Mouse (Mus musculus): ENCODE data around the gene Rps6ka2.
"Not testable (repeated sequence)": the region's sequence is repeated elsewhere in the genome, so short reads cannot be mapped to it uniquely, and the experiment has no call there.

The Rps6ka2 gene

DNA sequence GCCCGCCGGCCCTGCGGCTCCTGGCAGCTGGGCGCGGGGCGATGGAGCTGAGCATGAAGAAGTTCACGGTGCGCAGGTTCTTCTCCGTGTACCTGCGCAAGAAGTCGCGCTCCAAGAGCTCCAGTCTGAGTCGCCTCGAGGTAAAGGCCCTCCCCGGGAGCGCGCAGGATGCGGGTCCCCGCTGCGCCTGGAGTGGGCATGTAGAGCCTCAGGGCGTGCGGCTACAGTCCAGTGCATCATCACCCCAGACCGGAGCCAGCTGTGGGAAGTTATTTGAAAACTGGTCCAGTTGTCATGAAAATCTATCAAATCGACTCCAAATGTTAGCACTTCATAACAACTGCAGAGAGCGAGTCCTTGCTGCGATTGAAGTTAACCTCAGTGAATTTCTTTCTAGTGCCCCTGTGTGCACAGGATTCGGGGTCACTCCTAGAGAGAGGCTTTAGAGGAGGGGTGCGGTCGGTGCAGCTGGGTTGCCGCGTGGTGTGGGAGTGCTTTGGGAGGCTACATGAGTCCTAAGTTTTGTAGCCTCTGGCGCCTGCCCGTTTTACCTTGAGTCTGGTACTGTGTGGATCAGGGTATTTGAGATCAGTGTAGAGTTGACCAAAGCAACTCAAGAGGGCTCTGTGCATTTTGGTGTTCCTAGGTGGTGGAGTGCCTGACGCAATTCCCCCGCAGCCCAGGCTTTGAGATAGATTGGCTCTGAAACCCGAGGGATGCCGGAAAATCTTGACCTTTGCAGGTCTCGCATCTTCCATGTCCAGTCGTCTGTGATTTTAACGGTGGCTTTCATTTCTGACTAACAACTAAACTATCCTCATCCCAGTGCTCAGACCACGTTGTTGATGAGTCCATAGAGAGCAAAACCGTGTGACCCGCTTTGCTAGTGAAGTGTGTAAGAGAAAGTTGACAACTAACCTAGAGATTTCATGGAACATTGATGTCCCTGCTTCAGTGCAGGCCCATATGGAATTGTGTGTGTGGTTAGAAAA is 685 bp downstream of the Rps6ka2 start:
- DNase-seq (ENCODE audit: low spot score), result no peak

DNA sequence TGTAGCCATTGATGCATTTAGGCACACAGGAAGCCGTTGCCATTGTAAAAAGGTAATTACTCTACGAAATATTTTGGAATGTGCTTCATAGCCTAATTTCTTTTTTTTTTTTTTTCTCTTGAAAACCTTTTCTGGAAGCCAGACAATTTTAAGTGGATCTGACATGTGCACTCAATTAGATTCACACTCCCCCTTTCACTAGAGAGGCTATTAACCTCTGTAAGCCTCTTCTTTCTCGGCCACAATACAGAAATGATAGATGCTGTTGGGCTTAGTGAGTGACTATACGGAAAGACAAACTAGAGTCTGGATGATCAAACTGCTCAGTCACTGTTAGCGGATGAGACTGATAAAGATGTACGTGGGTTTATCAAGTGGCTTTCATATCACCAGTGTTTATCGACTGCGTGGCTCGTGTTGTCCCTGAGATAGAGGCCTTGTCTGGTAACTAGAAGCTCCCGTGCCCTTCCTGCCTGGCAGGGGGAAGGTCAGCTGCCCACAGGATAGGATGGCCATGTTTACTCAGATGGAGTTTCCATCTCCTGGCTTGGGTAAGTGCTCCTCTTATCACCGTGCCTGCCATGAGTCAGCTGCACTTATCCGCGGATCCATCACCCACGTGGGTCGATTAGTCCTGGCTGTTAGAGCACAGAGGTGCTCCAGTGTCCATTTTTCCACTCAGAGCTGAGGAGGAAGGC is 3.6 kb downstream of the Rps6ka2 start:
- DNase-seq (ENCODE audit: low spot score), result no peak

DNA sequence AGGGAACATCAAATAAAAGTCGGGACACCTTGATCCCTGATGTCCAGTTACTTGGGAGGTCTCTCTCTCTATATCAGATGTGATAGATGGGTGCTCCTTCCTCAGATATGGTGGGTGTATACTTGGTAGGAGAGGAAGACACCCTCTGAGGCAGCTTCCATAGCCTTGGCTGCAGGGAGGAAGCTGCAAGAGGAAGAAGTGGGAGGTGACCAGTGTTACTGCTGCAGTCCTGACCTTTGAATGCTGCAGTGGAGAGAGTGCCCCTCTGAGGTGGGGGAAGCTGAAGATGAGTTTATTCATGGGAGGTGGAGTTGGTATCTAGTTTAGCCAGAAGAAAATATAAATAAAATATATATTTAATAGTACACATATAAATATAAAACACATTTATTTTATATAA is 5.4 kb downstream of the Rps6ka2 start:
- DNase-seq (ENCODE audit: low spot score), result no peak

DNA sequence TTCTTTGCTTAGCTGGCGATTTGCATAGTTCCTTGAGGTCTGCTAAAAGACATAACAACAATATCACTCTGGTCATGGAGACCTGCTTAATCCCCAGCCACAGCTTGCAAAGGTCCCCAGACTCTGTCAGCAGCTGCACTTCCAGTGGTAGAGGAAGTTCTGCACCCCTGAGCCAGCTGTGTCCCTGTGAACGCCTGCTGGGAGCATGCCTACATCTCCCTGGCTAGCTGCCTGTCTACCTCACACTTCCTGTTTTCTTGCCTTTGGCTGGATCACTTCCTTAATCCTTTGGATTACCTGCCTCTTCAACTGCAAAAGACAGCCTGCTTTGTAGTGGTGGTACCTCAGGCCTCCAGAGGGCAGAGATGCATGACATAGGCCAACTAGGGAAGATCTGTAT is 6.5 kb downstream of the Rps6ka2 start:
- DNase-seq (ENCODE audit: low spot score), result no peak

DNA sequence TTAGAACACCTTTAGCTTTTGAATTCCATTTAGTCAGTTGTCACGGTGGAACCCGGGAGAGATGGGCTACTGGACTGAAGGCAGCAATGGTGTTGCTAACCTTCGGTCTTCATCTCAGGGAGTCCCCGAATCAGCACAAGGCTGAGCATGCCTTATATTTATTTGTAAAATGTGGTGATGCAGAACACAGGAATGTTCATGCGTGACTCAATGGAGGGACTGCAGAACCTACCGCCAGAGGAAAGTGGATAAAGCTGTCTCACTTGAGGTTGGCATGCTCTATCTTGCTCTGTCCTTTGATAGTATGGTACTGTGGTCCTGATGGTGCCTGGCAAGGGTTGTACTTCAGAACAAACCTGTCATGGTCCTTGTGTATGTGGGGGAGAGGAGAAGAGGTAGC is 8.3 kb downstream of the Rps6ka2 start:
- no peak for DNase-seq (ENCODE audit: low spot score)

DNA sequence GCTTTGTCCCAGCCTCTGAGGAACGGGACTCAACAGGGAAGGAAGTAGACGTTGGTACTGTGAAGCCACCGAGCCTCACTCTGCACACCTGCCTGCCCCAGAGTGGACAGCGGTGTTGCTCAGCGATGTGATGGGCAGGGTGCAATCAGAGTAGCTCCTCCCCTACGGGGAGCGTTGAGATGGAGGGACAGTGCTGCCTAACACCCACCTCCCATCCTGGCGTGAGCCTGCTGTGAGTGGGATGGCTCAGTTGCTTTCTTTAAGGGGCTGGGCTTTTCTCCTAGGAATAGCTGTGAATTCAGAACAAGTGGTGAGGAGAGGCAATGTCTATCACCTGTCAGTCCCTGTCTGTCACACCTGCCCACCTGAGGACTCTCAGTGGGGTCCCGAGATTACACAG is 12.3 kb downstream of the Rps6ka2 start:
- DNase-seq (ENCODE audit: low spot score), result no peak

DNA sequence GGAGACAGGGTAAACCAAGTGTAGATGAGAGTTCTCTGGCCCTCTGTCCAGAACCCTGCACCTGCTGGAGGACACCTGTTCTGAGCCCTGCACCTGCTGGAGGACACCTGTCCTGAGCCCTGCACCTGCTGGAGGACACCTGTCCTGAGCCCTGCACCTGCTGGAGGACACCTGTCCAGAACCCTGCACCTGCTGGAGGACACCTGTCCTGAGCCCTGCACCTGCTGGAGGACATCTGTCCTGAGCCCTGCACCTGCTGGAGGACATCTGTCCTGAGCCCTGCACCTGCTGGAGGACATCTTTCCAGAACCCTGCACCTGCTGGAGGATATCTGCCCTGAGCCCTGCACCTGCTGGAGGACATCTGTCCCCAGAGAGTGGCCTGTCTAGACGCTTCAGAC is 17.1 kb downstream of the Rps6ka2 start:
- DNase-seq (ENCODE audit: low spot score), result not testable (repeated sequence)

DNA sequence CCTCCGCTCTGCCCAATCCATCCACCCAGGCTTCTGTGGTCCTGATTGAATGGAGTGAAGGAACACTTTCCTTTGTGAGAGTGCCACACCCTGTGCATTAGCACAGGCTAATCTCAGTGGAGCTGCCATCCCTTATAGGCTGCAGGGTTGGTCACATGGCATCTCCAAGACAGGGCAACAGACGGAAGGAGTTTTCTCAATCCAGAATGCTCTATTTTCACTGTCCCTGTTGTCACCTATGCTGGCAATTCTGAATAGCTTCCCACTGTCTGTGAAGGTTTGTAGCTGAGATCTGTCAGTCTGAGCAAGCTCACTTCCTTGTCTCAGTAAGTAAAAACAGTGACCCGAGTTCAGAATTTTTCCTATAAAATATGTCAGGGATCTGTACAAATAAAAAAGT is 19.5 kb downstream of the Rps6ka2 start:
- no peak for DNase-seq (ENCODE audit: low spot score)

DNA sequence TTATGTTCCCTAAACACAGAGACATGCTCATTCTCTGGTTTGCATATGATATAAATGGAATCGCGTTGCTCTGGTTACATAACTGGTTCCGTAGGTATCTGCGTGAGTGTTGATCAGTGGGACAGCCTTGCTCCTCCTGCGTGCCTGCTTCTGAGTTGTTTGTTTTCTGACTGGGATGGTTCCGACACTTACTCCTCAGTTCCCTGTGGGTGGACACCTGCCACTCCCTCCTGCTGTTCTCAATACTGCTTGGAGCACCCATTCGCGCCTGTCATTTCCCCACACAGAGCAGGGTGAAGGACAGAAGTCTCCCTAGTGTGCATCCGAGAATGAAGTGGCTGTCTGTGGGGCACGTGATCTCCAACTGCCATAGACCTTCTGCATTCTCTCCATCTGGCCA is 20.1 kb downstream of the Rps6ka2 start:
- no peak for DNase-seq (ENCODE audit: low spot score)

DNA sequence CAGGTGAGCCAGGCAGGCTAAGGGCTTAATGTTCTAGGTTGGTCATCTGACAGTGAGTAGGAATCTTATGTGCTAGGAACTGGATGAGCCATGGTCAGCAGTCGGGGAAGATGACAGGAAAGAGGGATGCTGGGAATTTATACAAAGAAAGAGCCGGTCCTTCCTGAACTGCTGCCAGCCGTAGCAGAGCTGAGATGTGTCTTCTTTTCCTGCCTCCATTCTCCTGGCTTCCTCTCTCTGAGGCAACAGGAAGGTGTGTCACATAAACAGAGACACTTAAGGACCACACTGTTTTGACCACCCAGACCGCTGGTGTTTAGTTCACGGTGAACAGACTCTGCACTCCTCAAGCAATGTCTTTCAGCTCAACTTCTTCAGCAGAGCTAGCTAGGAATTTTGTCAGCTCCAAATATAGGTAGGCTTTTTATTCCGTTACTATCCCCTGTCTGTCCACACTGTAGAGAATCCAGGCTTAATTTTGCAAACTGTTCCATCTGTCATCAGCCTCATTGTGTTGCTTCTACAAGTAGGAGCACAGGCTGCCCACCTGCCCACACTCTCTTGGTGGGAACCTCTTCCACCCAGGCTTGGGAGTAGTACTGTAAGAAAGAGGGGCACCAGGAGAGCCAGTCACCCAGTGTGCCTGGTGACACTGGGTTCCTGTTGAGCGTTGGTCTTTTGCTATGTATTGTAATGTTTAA is 24.4 kb downstream of the Rps6ka2 start:
- DNase-seq (ENCODE audit: low spot score), result no peak

DNA sequence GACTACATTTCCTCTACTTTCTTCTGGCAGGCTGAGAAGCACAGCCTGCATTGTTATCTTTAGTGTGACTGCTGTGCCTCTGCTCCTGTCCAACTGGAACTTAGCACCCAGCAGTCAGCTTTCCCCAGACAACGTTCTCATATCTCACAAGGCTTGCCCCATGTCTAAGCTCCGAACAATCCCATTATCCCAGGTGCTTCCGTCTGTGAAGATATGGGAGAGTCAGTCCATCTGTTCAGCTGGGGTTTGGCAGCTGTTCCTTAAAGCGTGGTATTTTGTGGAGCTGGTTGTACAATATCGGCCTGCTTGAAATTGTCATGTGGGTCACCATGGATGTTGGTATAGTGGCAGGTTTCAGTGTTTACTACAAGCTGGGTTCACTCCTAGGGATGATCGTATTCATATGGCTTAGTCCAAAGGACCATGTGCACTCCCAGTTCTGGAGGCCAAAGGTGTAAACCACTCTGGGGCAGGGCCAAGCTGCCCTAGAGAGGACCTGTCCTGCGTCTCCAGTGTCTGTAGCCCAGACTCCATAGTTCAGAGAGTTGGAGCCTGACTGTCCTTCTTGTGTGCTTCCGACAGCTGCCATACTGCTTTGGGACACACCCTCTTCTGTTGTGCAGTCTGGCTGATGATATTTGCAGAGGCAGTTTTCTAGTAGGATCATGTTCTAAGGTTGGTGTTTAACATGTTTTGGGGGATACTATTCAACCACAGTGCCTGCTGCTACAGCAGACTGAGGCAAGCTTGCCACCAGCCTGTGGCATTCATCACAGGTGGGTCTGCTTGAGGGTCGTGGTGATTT is 27.4 kb downstream of the Rps6ka2 start:
- no peak for DNase-seq (ENCODE audit: low spot score)

DNA sequence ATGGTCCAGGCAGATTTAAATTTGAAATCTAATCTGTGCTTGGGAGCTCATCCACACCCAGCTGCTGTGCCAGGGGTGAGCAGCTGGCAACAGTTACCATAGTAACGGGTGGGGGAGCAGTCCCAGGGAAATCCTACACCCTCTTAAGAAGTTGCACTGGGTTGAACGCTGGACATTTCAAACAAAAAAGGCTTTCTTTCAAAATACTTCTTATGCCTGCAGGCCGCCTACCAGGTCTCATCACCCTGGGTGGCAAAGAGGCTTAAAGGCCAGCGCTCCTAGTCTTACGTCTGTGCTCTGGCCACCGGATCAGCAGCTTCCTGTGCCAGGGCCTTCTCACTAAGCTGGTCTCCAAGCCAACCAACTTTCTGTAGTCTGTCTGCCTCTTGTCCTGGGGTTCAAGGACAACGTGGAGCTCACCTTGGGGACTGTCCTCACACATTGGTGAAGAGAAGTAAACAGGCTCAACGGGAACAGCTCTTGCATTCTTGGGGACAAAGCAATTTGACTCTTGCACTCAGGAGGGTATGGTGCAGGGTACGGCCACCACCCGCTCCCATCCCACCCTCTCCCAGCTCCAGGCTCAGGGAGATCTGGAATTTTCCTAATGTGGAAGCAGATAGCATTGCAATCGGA is 35.0 kb downstream of the Rps6ka2 start:
- DNase-seq (ENCODE audit: low spot score), result no peak

DNA sequence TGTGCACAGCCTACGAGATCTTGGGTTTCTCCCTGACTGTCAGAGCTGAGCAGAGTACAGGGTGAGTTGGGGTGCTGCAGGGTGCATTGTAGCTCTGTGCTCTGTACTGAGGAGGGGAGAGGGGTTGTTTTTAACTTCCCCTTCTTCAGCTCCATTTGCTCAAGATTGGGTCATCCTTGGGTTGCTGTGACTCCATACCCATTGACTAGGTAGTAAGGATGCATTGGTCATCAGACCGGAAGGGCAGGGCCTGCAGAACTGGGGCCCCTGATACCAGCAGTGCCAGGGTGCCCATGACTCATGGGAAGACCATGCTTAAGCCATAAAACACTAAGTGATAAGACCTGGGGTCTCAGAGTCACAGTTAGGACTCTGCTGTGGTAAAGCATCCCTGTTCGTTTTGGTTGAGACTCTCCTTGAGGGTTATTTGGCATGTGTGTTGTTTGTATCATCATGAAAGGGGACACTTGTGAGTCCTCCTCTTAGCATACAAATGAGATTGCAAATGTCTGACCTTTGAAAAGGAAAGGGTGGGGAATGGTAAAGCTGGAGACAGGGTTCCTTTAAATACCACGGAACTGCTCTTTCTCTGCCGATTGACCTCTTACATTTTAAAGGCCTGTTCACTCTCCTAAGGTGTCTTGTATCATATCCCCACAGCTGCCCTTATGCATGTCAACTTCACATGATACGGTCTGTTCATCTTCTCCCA is 36.7 kb downstream of the Rps6ka2 start:
- no peak for DNase-seq (ENCODE audit: low spot score)

DNA sequence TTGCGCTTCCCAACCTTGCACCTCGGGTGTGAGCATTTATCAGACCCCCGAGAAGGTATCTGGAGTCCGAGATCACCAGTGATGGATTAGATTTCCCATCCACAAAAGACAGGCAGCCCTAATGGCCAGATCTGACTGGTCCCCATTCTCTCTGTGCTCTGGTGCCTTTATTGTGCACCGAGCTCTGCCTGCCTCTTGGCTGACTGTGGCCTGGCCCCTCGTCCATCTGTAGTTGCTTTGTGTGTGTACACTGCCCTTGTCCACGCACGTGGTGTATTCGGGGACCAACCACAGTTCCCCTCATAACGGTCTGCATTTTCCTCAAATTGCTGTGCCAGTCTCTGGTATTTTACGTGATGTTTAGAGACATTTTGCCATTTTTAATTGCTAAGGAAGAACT is 40.7 kb downstream of the Rps6ka2 start:
- DNase-seq (ENCODE audit: low spot score), result no peak

DNA sequence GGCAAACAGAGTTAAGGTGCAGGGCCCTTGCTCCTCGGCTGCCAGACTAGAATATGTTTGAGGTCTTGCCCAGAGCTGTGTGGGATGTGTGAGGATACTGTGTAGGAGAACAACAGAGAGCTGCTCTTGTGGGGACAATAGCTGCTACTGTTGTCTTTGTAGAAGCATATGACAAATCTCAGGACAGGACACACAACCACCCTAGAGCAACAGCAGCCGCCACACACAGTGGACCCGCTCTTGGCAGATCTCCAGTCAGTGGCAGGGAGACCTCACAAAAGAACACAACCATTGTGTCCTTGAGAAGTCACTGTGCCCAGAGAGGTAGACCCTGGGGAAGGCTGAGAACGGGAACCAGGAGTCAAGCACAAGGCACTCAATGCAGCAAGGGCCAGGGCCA is 42.0 kb downstream of the Rps6ka2 start:
- no peak for DNase-seq (ENCODE audit: low spot score)

DNA sequence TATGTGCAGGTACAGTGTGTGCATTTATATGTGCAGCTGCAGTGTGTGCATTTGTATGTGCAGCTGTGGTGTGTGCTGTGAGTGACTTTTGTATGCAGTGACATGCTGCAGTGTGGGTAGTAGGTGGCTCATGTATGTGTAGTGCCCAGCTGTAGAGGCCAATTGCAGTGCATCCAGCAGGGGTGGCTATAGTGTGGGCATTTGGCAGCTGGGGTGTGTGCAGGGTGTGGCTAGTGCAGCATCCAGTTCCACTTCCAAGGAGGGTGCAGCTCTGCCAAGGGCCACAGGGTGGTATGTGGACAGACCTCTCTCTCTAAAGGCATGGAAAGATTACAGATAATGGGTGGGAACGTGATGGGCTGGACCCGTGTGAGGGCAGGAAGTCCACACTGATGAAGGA is 43.3 kb downstream of the Rps6ka2 start:
- no peak for DNase-seq (ENCODE audit: low spot score)

DNA sequence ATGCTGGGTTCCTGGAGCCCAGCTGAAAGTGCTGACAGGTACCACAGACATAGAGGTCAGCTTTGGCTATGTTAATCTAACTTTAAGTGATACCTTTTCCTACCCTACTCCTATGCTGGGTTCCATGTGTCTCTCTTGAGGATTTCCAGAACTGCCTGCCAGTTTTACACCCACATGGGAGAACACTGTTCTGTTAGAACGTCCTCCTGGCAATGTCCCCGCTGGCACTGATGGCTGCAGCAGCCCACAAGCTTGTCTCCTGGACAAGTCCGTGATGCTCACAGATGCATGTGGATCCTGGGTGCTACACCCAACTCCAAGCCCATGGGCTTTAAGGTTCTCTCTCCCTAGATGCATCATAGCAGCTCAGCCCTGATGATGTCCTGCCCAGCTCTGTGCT is 44.1 kb downstream of the Rps6ka2 start:
- DNase-seq (ENCODE audit: low spot score), result no peak

DNA sequence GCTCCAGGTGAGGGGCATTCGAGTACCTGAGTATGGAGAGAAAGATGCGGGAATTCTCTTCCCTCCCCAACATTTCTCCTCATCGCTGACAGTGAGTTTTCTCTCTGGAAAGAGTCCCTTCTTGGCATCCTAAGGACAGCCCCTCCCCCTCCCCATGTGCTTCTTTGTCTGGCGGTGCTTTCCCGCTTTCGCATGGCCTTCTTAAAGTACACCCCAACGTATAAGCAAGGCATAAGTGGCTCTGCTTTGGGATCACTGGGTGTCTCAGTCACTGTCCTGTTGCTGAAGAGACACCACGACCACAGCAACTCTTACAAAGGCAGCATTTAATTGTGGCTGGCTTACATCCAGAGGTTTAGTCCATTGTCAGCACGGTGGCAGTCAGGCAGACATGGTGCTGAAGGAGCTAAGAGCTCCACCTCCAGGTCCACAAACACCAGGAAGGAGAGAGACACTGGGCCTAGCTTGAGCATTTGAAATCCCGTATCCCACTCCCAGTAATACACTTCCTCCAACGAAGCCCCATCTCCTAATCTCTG is 47.9 kb downstream of the Rps6ka2 start:
- DNase-seq (ENCODE audit: low spot score), result no peak

DNA sequence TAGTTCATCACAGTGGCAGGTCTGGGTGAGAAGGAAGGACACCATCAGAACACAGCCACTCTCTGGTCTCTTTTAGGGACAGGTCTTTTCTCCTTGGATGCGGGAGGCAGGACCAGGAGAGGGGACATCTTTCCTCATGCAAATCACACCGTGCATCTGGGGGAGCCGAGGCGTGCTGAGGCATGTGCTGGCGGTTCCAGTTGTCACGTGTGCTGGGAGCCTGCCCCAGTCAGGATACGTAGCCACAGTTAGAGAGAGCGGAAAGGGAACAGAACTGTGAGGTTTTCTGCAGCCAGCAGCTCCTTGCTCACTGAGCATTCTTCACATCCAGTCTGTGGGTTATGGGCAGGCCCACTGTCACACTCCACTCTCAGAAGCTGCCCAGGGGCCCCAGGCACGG is 48.5 kb downstream of the Rps6ka2 start:
- no peak for DNase-seq (ENCODE audit: low spot score)

DNA sequence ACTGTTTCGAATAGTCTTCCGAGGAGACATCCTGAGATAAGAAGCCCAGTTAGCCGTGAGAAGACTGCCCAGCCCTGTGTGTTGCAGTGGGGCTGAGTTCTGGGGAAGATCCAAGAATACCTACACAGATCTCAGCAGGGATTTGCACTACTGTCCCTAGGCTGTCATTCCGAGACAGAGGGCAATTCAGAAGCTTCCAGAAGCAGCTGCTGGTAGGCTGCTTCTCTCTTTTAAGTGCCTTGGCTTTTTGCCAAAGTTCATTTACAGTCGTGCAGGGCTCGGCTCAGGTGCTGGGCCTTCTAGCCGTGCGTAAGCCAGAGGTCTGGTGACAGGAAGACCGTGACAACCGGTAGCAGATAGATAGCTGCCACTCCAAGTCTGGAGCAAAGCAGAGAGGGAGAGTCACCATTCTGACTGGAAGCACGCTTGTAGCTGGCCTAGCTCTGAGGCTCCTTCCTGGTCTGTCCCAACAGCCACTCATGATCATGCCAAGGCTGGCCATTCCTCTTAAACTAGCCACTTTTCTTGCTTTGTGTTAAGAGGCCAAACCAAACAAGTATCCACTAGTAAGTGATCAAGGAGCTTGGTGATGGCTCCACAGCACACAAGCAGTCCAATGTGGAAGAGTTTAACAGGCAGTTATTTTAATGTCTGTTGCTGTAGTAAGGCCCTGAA is 49.3 kb downstream of the Rps6ka2 start:
- no peak for DNase-seq (ENCODE audit: low spot score)

Measured in ovary, postnatal 14 days (tissue).